Mouse (Mus musculus): ENCODE results near the gene Tox3. TPM values are rescaled to one million over a fixed set of nuclear protein-coding genes. Genes with fewer than 3 reads are reported as not detected.

The Tox3 gene
- total and polyA plus RNA-seq, 3 experiments: not detected

DNA sequence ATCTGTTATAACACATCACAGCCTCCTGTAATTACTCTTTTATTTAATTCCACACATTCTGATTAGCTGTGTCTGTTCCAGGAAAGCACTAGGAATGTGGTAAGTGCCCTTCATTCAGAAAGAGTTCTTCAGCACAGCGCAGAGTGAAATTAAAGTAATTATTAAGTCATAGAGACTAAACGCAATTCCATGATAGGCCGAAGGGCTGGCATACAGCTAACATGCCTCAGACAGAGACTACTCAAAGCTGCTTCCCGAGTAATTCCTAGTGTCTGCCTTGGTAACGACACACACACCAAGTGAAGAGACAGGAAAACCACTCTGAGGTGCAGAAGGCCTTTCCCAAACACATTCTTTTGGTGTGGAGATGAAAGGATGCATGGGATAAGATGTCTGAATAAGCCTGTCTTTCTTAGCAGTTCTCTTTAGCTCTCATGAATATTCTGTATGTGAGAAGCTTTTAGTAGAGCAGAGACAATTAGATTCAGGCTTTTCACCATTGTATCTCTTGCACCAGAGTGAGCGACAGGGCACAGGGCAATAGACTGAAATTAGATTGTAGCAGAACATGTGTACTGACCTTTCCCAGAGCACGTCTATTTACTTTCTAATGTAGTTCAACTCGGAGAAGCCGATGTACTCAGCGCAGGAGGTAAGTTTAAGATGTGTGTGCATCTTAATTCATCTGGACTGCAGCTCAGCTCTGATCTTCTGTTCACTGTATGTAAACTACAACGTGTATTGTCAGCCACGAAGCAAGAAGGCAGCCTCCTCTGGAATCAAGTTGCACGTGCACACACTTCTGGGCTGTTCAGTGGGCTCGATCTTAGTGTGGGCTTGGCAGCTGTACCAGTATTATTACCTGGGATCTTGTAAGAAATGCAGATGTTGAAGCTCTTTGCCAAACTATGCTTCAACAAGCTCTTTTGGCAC lies 138.8 kb downstream of the Tox3 start:
- Histone ChIP-seq H3K9me3 (replicated peaks; ENCODE audit: low read length) (no peaks in the 10 kb centered on the region), H3K4me2 (ENCODE audit: insufficient read depth, low read depth, poor library complexity, severe bottlenecking) (no peak overlapping the region), H3K79me2 (replicated peaks; ENCODE audit: control insufficient read depth, extremely low read depth, insufficient read depth, poor library complexity, severe bottlenecking) (no peaks in the 10 kb centered on the region), H3K36me3 (replicated peaks in 1 of 2; ENCODE audit: control insufficient read depth in 1 of 2, insufficient read depth in 1 of 2, low read length in 1 of 2) (no peaks in the 10 kb centered on the region), H3K4me3 (replicated peaks in 1 of 3; ENCODE audit: low read depth in 2 of 3, low read length in 2 of 3, poor library complexity in 1 of 3) (no peak overlapping the region), H3K27ac (ENCODE audit: insufficient read depth, low read depth) (no peak overlapping the region), H3K27me3 (replicated peaks) (no peaks in the 10 kb centered on the region), H3K9ac (ENCODE audit: insufficient read depth, low read depth) (no peak overlapping the region), H3K4me1 (ENCODE audit: control insufficient read depth in 1 of 2, insufficient read depth in 2 of 2) (peaks cover 0 to 6% of the 10 kb centered on the region in 2 experiments; a peak in 1 of 4 replicates)
- dilution Hi-C loops (cut with MboI; ENCODE audit: extremely low pct_ligation_motif_present, extremely low pct_unique_long_range_greater_than_20kb, low sequenced_read_pairs): no loop called here
- no peak for TF ChIP-seq MAFK (IDR thresholded peaks at IDR 0.05; ENCODE audit: insufficient replicate concordance, low read length)
- TF ChIP-seq ZKSCAN1 (IDR thresholded peaks at IDR 0.05; ENCODE audit: borderline replicate concordance, low read depth, low read length): no peak
- no peak for TF ChIP-seq JUN (IDR thresholded peaks at IDR 0.05; ENCODE audit: insufficient read depth, low read depth, low read length)
- TF ChIP-seq ELF1 (IDR thresholded peaks at IDR 0.05; ENCODE audit: low read depth, low read length): no peak
- TF ChIP-seq UBTF (IDR thresholded peaks at IDR 0.05; ENCODE audit: low read depth, low read length): no peak
- no peak for TF ChIP-seq SIN3A (IDR thresholded peaks at IDR 0.05; ENCODE audit: low read length)
- TF ChIP-seq ZC3H11A (IDR thresholded peaks at IDR 0.05; ENCODE audit: low read depth, low read length): no peak
- no peak for TF ChIP-seq HCFC1 (IDR thresholded peaks at IDR 0.05; ENCODE audit: low read depth, low read length)
- no peak for TF ChIP-seq TBP (conservative IDR thresholded peaks at IDR 0.05; ENCODE audit: low read depth, low read length)
- TF ChIP-seq CHD1 (IDR thresholded peaks at IDR 0.05; ENCODE audit: low read depth, low read length): no peak
- no peak for TF ChIP-seq BHLHE40 (IDR thresholded peaks at IDR 0.05; ENCODE audit: low read depth, low read length)
- TF ChIP-seq MYC (IDR thresholded peaks at IDR 0.05; ENCODE audit: low read depth, low read length): no peak
- TF ChIP-seq ZNF384 (IDR thresholded peaks at IDR 0.05; ENCODE audit: low read depth, low read length): no peak
- in situ Hi-C loops (cut with MboI; ENCODE audit: low pct_ligation_motif_present, low pct_unique_long_range_greater_than_20kb, low sequenced_read_pairs): no loop called here
- no peak for DNase-seq (ENCODE audit: extremely low read depth)
